Mouse (Mus musculus) cortical plate, adult 2 months (tissue): Measurements from ENCODE around the gene Ccdc78. TPM values are rescaled to one million over a fixed set of nuclear protein-coding genes. Genes with fewer than 3 reads are reported as not detected.

Source experiments
- H3K27ac ChIP-seq: fragments of 200-500 bp; 2 replicates; pipeline ENCODE4 v1.5.1; 2012; ENCODE audit warnings: low read length, control low read depth, inconsistent platforms; ENCODE audit not compliant: insufficient read depth
- H3K4me1 ChIP-seq: fragments of 200-500 bp; 2 replicates; pipeline ENCODE4 v1.6.1; 2011; ENCODE audit warnings: low read length; ENCODE audit not compliant: control insufficient read depth, insufficient read depth
- H3K4me3 ChIP-seq: fragments of 200-500 bp; 2 replicates; pipeline ENCODE4 v1.5.1; 2011; ENCODE audit warnings: mild to moderate bottlenecking, low read length, control low read depth; ENCODE audit not compliant: insufficient read depth
- CTCF ChIP-seq: fragments of 200-500 bp; IDR thresholded peaks from 2 replicates; pipeline ENCODE4 v1.5.1; 2011; ENCODE audit warnings: mild to moderate bottlenecking, control low read depth, low read length; ENCODE audit not compliant: insufficient read depth; ENCODE audit errors: extremely low read depth
- POLR2A ChIP-seq: fragments of 200-500 bp; IDR thresholded peaks from 2 replicates; pipeline ENCODE4 v1.6.1; 2011; ENCODE audit warnings: mild to moderate bottlenecking, low read length, control low read depth; ENCODE audit not compliant: insufficient read depth; ENCODE audit errors: extremely low read depth
- polyA plus RNA-seq: library from polyadenylated mRNA; depleted of rRNA; stranded (reverse); fragments of >200 nt; gene quantifications from 2 replicates; pipeline ENCODE4 v1.2.3, GENCODE M21; 2012; rRNA removed

Ccdc78 gene
- polyA plus RNA-seq, 1 experiment = 0.52 TPM

DNA sequence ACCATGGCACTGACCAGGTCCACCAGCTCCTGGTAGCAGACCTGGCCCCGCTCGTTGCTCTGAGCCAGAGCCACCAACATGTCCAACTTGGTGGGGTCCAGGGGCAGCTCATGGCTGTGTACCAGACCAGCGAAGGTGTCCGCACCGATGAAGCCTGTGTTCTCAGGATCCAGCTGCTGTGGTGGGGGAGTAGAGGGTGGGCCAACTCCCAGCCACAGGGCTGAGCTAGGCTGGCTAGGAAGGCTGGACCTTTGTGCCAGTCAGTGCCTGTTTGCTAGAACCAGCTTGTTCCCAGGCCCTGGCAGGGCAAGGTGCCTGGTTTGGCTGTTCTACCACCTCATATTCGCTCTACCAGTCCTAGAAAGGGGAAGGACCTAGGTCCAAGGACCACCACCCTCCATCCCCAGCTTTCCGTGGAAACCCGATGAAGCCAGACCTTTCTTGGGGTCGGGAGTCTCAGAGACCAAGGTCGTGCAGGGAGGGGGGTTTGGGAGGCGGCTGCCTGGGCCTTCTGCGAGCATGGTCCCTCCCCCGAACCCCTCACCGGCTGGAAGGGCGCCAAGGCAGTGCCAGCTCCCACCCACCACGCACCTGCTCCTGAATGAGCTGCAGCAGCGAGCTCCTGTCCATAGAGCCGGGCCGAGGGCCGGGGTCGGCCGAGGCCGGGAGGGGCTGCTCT is 50.2 kb downstream of the Ccdc78 start:
- H3K27ac ChIP-seq = peak overlapping the region; percentile 69
- H3K4me1 ChIP-seq = peaks cover 5% of the 10 kb centered on the region
- peak overlapping the region; percentile 51 for H3K4me3 ChIP-seq
- no peak for TF ChIP-seq POLR2A
- TF ChIP-seq CTCF = no peak

DNA sequence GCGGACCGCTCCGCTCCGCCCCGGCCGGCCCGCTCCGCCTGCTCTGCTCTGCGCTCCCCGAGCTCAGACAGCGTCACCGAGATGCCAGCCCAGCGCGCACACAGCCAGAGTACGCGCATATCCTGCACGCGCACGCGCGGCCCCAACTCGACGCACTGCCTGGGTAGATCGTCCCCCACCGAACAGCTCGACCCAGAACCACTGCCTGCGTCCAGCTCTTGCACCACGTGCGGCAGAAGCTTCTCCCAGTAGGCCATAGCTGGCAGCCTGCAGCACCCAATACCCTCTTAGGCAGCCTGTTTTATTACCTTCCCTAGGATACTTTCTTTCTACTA is 50.7 kb downstream of the Ccdc78 start, which contains the start of gene Rhbdl1:
Gene Rhbdl1 (minus strand): TSS at position 220 of the 335 bp plus-strand sequence.
- TF ChIP-seq POLR2A = peak; percentile 71; the same call in 1 of the 2 replicates
- no peak for TF ChIP-seq CTCF
- H3K4me1 ChIP-seq = peaks cover 5% of the 10 kb centered on the region
- H3K27ac ChIP-seq = peak within 1 kb of the TSS; percentile 69

DNA sequence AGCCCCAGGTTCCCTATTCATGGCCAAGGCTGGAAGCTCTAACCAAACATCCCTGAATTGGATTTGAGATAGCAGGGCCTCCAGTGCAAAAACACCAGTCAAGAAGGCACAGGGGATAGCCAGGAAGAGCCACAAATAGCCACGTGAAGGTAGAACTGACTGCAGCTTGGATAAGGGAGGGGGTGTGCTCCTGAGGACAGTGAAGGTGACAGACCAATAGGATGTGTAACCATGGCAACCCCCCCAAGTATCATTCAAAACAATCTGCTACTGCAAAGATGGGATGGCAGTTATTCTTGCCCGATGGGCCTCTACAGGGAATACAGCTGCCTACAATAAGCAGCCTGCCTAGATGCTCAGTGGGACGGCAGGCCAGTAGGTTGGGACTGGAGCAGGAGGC is 51.2 kb downstream of the Ccdc78 start:
- peaks cover 5% of the 10 kb centered on the region for H3K4me1 ChIP-seq
- TF ChIP-seq CTCF (no peak), POLR2A (no peak)
- no peak overlapping the region; the same call in 1 of the 2 replicates for H3K4me3 ChIP-seq
- H3K27ac ChIP-seq = peak overlapping the region; percentile 69; the same call in 1 of the 2 replicates

More for the DNA sequence above, 50.7 kb downstream of the Ccdc78 start, which contains the start of gene Rhbdl1:
- H3K4me3 ChIP-seq = peak within 1 kb of the TSS; percentile 51

DNA sequence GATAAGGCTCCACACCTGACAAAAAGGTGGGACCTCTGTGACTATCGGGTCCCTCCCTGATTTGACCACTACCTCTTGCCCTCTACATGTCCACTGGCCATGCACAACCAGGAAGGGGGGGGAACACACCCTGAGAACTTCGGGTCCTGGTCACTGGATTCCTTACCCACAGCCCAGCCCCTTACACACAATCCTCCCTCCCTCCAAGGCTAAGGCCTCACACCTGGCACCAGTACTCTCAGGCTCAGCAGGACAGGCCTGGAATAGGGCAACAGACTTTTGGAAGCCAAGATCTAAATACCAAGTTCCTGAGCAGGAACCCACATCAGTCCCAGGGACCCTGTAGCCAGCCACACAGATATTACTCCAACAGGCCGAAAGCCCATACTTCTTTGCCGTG is 52.5 kb downstream of the Ccdc78 start:
- peaks cover 10% of the 10 kb centered on the region for H3K4me1 ChIP-seq

DNA sequence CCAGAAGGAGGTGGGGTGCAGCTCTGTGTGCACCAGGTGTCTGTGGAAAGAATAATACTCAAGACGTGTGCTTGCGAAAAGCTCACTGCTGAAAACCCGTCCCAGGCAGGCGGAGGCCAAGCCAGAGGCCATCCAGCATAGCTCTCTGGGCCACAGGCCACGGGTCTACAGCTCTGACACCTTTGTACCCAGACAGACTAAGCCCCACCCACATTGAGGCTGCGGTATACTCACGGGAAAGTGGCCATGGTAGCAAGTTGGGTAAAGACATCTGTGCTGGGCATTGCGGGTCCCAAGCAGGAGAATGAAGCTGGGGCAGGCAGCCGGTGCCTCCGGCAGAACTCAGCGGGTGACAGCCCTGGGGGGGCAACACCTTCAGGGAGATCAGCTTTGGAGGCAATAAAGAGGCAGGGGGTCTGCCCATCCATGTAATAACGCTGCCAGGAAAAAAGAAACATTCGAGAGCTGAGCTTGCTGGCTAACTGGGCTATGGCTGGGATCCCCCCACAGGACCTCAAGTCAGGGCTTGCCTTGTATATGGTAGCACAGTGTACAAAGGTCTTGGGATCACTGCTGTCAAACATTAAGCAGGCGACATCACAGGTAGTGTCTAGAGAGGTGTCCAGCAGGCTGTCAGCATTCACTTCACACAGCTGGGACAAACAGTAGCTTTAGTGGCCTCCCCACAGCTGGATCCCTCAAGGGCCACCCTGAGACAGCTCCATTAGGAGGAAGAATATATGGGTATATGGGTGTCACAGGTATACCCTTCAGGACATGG is 53.3 kb downstream of the Ccdc78 start:
- no peak overlapping the region for H3K4me3 ChIP-seq
- TF ChIP-seq CTCF = no peak
- TF ChIP-seq POLR2A = no peak
- no peak overlapping the region for H3K27ac ChIP-seq
- H3K4me1 ChIP-seq = peaks cover 10% of the 10 kb centered on the region

More for the DNA sequence above, 52.5 kb downstream of the Ccdc78 start:
- Histone ChIP-seq H3K27ac (no peak overlapping the region), H3K4me3 (no peak overlapping the region)
- TF ChIP-seq POLR2A (no peak), CTCF (no peak)

Other genes starting within 250 kb of the Ccdc78 start
- gene Sox8, start 215.9 kb upstream of the Ccdc78 start, polyA plus RNA-seq = 42.5 and 51.6 TPM in 2 replicates
- 17.2 and 17.9 TPM in 2 replicates for gene Lmf1, start 207.5 kb upstream of the Ccdc78 start, polyA plus RNA-seq
- 438 and 442 TPM in 2 replicates for gene Gng13, start 69.4 kb upstream of the Ccdc78 start, polyA plus RNA-seq
- 2.3 and 2.4 TPM in 2 replicates for gene Chtf18, start 59.2 kb upstream of the Ccdc78 start, polyA plus RNA-seq
- 129 and 142 TPM in 2 replicates for gene Rpusd1, start 58.9 kb upstream of the Ccdc78 start, polyA plus RNA-seq
- 0.77 and 1.0 TPM in 2 replicates for gene Mslnl, start 50.5 kb upstream of the Ccdc78 start, polyA plus RNA-seq
- gene Msln, start 32.2 kb upstream of the Ccdc78 start, polyA plus RNA-seq = 2.3 and 3.0 TPM in 2 replicates
- gene Narfl, start 12.8 kb upstream of the Ccdc78 start, polyA plus RNA-seq = 39.4 and 41.9 TPM in 2 replicates
- 230 and 253 TPM in 2 replicates for gene Haghl, start 907 bp upstream of the Ccdc78 start, polyA plus RNA-seq
- 152 and 159 TPM in 2 replicates for gene Fam173a, start 6.3 kb downstream of the Ccdc78 start, polyA plus RNA-seq
- 2.3 and 4.0 TPM in 2 replicates for gene AC134908.4, start 9.1 kb downstream of the Ccdc78 start, polyA plus RNA-seq
- 134 and 141 TPM in 2 replicates for gene Metrn, start 10.6 kb downstream of the Ccdc78 start, polyA plus RNA-seq
- gene Fbxl16, start 22.5 kb downstream of the Ccdc78 start, polyA plus RNA-seq = 670 and 731 TPM in 2 replicates
- 36.4 and 40.0 TPM in 2 replicates for gene Wdr24, start 37.0 kb downstream of the Ccdc78 start, polyA plus RNA-seq
- gene Jmjd8, start 42.3 kb downstream of the Ccdc78 start, polyA plus RNA-seq = 55.6 and 58.1 TPM in 2 replicates
- gene Stub1, start 46.8 kb downstream of the Ccdc78 start, polyA plus RNA-seq = 284 and 299 TPM in 2 replicates
- gene Rhbdl1, start 50.7 kb downstream of the Ccdc78 start, polyA plus RNA-seq = 109 and 118 TPM in 2 replicates
- 40.8 and 45.0 TPM in 2 replicates for gene Gm20683, start 55.2 kb downstream of the Ccdc78 start, polyA plus RNA-seq
- 108 and 119 TPM in 2 replicates for gene Rhot2, start 58.3 kb downstream of the Ccdc78 start, polyA plus RNA-seq
- 38.2 and 48.5 TPM in 2 replicates for gene Wdr90, start 74.9 kb downstream of the Ccdc78 start, polyA plus RNA-seq
- gene Mcrip2, start 82.2 kb downstream of the Ccdc78 start, polyA plus RNA-seq = 29.2 and 29.9 TPM in 2 replicates
- gene Mettl26, start 88.5 kb downstream of the Ccdc78 start, polyA plus RNA-seq = 76.5 and 79.2 TPM in 2 replicates
- gene Wfikkn1, start 94.3 kb downstream of the Ccdc78 start, polyA plus RNA-seq = 0.26 and 0.61 TPM in 2 replicates
- 68.9 and 71.1 TPM in 2 replicates for gene Rab40c, start 133.1 kb downstream of the Ccdc78 start, polyA plus RNA-seq
- gene Pigq, start 158.4 kb downstream of the Ccdc78 start, polyA plus RNA-seq = 156 and 159 TPM in 2 replicates
- 1.1 and 1.9 TPM in 2 replicates for gene Nhlrc4, start 158.4 kb downstream of the Ccdc78 start, polyA plus RNA-seq
- 0.79 and 0.92 TPM in 2 replicates for gene A930017K11Rik, start 166.0 kb downstream of the Ccdc78 start, polyA plus RNA-seq
- 45.8 and 48.0 TPM in 2 replicates for gene Capn15, start 199.2 kb downstream of the Ccdc78 start, polyA plus RNA-seq